Mouse (Mus musculus): ENCODE results near the gene Madd.

The Madd gene

DNA sequence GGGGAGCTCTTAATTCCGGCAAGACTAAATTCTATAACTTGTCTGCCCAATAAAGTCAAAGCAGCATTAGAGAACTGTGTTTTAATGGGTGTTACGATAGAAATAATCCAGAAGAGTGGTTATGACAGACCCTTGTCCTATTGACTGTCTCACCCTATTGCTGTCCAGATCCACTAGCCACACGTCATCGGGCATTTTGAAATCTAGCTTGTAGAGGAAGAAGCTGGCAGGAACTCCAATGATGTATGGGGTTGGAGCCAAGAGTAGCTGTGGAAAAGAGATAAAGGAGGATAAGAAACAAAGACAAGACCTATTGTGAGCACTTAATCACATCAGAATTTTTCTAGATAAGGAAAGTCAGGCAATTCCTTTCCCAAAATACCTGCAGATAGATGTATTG lies 8.1 kb downstream of the Madd start:
- no peak for DNase-seq (ENCODE audit: low spot score in 2 of 2)

DNA sequence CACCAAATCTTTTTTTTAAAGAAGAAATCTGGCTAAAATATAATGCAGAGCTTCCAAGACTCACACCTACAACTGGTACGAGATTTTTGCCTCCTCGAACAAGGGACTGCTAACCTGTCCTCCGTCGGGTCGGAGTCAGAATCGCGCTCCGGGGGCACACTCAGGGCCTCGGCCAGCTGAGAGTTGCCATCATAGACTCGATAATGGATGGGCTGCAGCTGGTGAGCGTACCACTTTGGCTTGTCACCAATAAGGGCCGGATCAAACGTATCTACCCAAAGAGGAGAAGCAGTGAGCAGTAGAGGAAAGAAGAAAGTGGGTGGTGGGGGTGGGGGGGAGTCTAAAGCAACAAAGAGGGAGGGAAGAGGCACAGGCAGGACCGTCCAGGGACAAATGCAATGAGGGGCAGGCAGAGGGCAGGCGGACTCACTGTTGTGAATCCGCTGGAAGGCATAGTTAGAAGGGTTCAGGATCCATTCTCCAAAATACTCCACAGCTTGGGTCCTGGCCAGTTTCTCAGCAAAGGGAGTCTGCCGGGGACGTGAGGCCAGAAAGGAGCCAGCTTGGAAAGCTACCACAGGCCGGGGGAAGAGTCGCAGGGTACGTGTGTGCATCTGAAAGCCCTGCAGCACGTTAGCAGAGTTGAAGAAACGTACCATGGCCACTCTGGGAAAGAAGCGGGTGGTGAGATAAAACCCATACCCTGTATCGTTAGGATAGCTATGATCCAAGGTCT lies 13.9 kb downstream of the Madd start:
- DNase-seq (ENCODE audit: low spot score in 2 of 2), result no peak

DNA sequence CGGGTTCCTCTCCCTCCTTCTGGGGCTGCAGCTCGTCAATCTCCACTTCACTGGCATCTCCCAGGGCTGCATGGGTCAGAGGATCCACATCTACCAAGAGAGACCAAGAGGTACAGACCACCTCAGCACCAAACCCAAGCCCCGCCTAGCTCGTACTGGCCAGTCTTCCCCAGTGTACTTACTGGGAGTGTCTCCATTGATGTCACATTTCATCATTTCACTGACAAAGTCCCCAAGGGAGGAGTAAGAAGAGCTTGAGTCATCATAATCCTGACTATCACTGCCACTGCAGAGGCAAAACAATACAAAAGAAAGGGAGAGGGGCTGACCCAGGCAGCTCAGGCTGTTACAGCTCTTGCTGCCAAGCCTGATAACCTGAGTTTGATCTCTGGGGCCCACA lies 16.0 kb downstream of the Madd start:
- no peak for DNase-seq (ENCODE audit: low spot score in 2 of 2)

DNA sequence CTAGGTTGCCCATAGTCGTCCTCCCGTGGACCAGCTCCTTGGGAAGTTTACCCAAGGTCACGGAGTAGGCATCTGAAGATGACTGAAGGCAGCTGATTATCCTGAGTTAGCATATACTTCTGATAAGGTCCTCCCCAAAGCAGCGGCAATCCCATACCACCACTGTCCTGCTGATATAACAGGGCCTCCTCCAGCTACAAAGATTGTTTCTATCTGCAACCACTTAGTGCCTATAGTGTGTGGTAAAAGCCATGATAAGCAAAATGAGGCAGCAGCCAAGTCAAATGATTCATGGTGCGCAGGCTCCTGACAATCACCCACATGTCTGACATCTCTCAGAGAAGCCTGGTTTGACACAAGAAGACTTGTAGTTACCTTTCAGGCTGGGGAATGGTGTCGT lies 18.6 kb downstream of the Madd start:
- no peak for DNase-seq (ENCODE audit: low spot score in 2 of 2)

DNA sequence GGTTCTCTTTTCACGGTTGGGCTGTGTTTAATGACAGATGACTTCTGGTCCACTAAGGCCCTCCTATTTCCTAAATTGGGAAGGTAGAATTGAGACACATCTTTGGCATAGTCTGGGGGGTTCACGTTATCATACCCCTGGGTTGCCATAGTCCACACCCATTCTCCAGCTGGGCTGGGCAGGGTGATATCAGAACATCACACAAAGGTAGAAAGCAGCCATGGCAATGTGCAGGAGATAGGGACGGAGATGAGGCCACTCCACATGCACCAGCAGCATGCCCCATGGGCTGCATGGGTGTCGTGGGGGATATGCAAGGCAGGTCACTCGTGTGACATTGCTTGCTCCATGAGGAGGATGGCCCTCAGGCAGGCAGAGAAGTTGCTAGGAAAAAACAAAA lies 20.1 kb downstream of the Madd start:
- DNase-seq (ENCODE audit: low spot score in 2 of 2), result no peak

DNA sequence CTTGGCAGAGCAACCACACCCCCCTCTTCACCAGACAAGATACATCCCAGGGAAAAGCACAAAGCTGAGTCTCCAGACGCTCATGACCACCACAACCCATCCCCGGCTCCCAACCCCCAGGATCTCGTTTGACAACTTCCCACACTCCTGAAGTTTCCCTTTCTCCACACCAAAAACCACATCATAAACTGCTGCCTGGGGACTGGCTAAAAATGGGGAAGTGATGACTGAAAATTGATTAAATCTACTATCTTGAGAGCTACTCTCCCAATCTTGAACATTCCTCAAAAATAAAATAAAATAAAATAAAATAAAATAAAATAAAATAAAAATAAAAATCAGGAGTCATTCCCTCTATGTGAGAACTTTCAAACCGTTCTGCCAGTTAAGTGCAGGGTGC lies 20.7 kb downstream of the Madd start:
- DNase-seq (ENCODE audit: low spot score in 2 of 2), result no peak

DNA sequence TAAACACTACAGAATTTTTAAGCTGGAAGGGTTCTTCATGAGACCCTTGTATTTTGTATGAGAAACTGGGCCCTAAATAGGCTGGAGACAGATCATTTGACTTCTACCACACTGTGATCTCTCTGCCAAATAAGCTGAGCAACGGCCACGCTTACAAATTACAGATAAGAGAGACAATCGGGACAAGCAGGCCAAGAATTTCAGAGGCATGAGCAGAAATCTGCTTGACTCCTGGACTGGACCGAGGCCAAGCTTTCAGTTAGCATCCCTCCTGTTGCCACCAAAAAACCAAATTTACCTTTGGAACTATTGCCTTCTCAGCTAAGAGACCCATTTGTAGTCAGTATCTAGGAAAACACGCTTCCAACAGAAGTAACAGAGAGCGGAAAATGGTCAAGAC lies 23.0 kb downstream of the Madd start:
- no peak for DNase-seq (ENCODE audit: low spot score in 2 of 2)

DNA sequence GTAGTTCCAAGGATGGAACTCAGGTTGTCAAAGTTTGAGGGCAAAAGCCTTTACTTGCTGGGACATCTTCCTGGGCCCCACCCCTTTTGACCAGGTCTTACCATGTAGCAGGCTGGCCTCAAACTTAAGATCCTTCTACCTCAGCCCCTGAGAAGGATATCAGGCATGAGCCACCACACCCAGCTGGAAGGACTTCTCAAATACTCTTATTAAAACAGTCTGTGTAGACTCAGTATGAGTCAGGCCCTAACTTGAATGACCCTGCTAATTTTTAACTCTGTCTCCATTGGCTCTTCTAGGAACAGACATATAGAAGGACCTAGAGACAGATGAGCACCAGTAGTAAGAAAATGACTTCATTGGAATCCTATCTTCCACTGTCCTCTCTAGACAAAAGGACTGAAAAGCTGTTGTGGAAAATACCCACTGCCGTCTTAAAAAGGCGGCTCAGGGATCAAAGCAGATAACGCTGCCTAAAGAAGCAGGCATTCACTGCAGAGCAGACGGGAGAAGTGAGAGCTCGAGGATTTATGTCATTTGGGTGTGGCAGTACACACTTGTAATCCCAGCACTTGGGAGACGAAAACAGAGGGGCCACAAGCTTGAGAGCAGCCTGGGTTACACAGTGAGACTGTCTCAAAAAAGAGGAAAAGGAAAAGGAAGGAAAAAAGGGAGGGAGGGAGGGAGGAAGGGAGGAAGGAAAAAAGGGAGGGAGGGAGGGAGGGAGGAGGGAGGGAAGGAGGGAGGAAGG lies 26.5 kb downstream of the Madd start:
- DNase-seq (ENCODE audit: low spot score in 2 of 2), result no peak

DNA sequence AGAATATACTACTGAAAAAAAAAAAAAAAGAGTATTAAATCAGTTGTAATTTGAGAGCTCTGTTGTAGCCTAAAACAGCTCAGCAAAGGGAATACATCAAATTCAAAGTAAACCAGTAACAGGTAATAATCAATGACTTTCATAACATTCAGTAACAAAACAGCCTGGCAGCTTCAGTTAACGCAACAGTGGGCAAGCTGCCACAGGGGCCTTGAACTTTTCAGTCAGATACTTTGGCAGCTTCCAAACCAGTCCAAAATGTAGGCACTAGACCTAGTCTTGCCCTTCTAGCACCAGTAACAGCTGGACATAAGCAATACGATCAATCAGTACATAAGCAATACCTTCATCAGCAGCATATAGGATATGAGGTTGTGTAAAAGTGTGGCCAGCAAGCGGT lies 29.5 kb downstream of the Madd start:
- no peak for DNase-seq (ENCODE audit: low spot score in 2 of 2)

DNA sequence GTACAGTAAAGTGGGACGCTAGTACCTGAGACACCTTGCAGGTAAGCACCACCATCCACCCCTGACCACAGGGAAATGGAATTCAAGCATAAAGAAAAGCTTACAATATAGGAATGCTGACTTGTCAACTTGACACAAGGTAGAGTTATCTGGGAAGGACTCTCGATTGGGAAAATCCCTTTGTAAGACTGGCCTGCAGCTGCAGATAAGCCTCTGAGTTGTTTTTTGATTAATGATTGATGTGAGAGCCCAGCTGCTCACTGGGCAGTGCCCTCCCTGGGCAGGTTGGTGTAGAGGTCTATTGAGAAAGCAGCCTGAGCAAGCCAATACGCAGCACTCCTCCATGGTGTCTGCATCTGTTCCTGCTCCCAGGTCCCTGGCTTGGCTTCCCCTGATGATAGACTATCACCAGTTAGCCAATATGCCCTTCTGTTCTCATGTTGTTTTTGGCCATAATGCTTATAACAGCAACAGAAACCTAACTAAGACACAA lies 30.7 kb downstream of the Madd start:
- DNase-seq (ENCODE audit: low spot score in 2 of 2), result no peak

DNA sequence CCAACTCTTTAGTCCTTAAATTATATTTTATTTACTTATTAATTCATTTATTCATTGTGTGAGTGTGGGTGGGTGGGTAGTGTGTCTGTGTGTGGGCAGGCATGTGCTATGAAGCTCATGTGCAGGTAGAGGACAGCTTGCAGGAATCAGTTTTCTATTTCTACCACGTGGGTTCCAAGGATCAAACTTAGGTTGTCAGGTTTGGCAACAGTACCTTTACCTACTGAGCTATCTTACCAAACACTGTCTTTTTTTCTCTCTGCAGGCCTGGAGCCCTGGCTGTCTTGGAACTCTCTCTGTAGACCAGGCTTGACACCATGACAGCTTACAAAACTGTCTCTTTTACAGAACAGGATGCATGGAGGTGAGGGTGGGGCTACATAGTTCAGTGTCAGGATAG lies 32.3 kb downstream of the Madd start:
- DNase-seq (ENCODE audit: low spot score in 2 of 2), result no peak

DNA sequence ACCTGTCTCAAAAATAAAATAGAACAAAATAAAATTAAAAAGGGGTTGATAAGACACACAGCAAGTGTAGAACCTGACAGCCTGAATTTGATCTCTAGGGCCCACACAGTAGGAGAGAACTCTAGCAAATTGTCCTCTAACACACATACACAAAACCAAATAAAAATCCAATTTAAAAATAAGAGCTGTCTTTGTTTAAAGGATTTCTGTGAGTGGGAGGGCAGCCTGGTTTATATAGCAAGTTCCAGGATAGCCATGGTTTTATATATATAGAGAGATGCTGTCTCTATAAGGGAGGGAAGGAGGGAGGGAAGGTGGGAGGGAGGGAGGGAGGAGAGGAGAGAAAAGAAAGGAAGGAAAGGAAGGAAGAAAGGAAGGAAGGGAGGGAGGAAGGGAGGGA lies 35.5 kb downstream of the Madd start:
- DNase-seq (ENCODE audit: low spot score in 2 of 2), result no peak

DNA sequence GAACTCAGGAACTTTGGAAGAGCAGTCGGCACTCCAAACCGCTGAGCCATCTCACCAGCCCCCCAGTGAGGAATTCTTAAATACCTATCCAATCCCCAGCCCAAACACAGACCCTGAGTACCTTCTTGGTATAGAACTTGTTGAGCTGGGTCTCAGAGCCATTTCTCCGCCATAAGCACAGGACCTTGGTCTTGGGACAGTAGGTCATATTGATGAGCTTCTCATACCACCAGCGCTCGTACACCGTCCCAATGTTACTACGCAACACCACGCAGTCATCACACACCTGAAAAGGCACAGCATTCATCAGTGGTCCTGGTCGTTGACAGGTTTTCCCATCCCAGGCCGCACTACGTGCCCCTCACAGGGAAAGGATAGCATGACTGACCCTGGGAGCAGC lies 40.2 kb downstream of the Madd start:
- DNase-seq (ENCODE audit: low spot score in 2 of 2), result no peak

DNA sequence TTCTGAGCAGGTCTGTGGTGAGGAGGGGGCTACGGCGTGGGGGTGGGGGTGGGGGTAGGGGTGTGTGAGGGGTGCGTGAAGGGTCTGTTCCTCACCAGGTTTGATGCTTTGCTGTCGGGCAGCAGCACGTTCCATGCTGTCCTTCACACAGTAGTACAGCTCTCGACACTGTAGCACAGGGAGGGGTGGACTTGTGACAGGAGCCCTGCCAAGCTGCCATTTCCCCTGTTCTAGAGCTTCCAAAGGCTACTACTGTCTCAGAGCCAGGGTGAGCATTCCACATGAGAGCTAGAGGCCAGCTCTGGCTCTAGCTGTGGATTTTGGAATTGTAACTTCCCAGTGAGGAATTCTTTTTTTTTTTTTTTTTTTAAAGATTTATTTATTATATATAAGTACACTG lies 40.7 kb downstream of the Madd start:
- no peak for DNase-seq (ENCODE audit: low spot score in 2 of 2)

DNA sequence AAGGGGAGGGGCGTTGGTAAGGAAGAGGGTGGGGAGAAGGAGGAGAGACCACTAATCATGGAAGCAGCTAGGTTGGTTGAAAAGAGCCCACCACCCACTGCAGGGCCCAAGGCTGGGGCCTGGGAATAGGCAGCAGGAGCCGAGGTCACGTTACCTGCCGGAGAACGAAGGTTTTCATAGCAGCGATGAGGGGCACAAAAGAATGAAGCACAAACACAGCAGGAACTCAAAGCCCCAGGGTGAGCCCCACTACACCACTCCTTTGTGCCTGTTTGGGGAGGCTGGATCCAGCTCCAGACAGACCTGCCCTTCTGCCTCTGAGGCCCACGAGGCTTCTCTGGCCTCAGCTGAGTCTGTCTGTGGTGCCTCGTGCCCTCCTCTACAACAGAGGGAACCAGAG lies 43.9 kb downstream of the Madd start:
- DNase-seq (ENCODE audit: low spot score in 2 of 2), result no peak

DNA sequence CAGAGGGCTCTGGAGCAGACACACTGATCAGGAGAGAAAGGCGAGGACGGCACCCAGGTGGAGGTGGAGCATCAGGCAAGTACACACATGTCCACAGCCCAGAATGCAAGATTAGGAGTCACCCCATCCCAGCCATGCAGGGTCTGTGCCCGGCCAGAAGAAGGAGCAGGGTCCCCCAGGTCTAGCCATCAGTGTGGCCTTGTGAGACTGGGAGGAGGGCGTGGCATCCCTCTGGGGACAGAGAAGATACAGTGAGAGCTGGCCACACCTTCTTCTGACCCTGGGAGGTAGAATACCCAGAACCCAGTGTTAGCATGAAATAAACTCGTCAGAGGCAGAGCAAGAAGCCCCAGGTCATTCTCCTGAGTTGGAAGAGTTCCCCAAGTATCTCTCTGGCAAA lies 44.3 kb downstream of the Madd start:
- DNase-seq (ENCODE audit: low spot score in 2 of 2), result no peak

DNA sequence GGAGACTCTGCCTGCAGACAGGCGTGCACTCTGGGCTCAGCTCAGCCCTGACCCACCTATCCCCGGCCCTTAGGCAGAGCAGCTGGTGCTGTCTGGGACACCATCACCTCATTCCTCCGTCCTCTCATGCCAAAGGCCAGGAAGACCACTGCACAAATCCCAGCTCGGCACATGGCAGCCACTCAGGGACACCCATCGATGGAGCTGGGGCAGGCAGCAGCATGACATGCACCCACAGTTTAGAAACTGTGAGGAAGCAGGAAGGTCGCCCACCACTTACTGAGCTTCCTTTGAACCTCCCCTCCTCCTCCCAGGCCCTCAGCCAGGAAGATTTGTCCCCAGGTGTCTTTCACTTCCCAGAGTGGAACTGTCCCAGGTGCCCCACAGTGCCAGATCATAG lies 46.2 kb downstream of the Madd start:
- no peak for DNase-seq (ENCODE audit: low spot score in 2 of 2)

DNA sequence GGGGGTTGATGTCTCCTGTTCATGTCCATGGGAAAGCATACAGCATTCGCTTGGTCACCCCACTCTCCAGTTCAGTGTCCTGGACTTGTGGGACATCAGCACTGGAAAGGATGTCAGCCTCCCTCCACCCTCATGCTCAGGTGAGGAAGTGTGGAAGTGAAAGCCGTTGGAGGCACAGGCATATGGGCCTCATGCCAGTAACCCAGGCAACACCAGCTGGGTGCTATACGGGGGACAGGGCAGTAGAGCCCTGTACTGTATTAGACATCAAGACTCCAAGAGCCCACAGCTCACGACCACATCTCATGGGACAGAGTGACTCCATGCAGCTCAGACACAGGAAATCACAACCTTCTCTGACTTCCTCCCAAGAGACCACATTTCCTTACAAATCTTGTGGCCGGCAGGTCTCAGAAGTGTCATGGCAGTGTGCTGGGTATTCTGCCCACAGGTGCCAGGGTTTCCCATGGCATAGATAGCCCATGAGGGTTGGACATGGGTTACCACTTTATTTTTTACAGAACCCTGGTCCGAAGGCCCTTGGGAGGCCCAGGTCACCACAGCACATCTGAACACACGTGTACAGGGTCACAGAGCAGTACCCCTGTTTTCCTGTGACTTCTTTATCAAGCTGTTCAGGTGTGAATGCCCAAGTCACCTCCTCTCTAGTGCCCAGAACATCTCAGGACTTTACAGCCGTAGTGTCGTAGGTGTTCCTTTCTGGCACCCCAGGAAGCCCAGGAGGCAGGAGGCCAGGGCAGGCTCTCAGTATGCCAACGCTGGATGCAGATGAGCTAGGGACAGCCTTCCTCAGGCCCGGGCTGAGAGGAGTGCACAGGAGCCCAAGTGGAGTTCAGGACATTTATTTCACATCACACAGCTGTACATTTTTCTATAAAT lies 46.9 kb downstream of the Madd start:
- DNase-seq (ENCODE audit: low spot score in 2 of 2), result no peak

DNA sequence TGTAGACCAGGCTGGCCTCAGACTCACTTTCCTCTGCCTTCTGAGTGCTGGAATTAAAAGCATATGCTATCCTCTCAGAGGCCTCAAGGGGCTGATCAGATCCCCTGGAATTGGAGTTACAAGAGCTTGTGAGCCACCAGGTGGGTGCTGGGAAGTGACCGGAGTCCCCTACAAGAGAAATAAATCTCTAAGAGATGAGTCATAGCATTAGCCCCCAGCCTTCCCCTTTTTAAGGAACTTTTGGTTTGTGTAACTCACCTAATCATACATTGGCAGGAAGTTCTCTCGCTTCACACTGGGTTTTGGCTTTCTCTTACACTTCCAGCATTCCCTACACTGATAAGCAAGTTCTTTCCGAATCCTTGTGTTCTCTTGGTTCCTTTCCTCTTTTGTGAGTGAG lies 51.6 kb downstream of the Madd start:
- no peak for DNase-seq (ENCODE audit: low spot score in 2 of 2)

DNA sequence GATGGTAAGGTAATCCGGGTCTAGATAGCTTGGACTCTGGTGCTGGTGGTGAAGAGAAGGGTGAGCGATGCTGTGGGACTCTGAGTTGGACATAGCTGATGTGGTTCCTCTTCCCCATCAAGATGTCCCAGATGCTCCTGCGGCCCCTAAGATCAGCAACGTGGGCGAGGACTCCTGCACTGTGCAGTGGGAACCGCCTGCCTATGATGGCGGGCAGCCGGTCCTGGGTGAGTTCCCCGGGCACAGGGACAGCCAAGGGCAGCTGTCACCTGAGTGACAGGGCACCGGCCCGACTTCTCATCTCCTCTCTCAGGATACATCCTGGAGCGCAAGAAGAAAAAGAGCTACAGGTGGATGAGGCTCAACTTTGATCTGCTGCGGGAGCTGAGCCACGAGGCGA lies 52.4 kb downstream of the Madd start:
- DNase-seq (ENCODE audit: low spot score in 2 of 2), result peak in 1 of 2 experiments; percentile 57

DNA sequence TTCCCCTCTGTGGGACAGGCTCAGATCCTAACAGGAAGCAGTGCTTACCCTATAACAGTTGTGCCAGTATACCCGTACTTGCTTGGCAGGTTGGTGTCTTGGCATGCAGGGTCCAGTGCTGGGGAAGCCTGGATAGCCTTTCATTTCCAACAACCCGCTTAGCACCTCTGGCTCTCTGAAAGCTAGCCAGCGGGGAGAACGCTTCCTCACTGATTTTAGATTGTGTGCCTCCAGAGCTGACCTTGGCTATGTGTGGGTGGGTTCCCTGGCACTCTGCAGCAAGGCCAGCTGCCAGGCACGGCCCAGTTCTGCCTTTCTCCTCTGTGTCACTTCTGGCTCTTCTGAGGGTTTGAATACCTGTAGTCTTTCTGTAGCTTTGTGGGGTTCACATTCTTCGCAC lies 53.5 kb downstream of the Madd start:
- no peak for DNase-seq (ENCODE audit: low spot score in 2 of 2)

DNA sequence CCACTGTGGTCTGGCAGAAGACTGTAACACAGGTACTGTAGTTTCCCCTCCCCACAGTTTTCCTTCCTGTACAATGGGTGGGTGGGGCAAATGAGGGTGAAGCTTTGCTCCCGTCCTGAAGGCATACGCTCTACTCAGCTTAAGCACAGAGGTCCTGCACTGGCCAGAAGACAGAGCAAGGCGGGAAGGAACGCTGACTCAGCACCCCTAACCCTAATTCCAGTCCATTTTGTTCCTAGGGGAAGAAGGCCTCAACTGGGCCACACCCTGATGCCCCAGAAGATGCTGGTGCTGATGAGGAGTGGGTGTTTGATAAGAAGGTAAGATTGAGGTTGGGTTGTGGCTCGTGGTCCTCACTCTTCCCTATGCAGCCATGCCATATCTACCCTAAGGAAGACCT lies 54.9 kb downstream of the Madd start:
- no peak for DNase-seq (ENCODE audit: low spot score in 2 of 2)
